Mouse (Mus musculus) neural tube, embryonic 14.5 days (tissue): ENCODE data around the gene Pzp. TPM values are rescaled to one million over a fixed set of nuclear protein-coding genes. Genes with fewer than 3 reads are reported as not detected.

ENCODE experiments used
- ATAC-seq: fragments of 200-750 bp; cut with Nextera tagmentation; 2 replicates; pipeline ENCODE4 v1.8.0; 2017; ENCODE audit warnings: low read depth, mild to moderate bottlenecking, moderate TSS enrichment, moderate library complexity
- H3K27ac ChIP-seq: fragments of 300-500 bp; sonication (generic); 2 replicates; pipeline ENCODE4 v1.5.1; 2014; ENCODE audit warnings: low read depth, mild to moderate bottlenecking, control low read depth, low read length, moderate library complexity, mixed read lengths
- H3K27me3 ChIP-seq: fragments of 300-500 bp; sonication (generic); 2 replicates; pipeline ENCODE4 v1.6.1; 2014; ENCODE audit warnings: low read length; ENCODE audit not compliant: control insufficient read depth, insufficient read depth
- H3K36me3 ChIP-seq: fragments of 300-500 bp; sonication (generic); 2 replicates; pipeline ENCODE4 v1.6.1; 2014; ENCODE audit warnings: low read length, mixed read lengths; ENCODE audit not compliant: control insufficient read depth, insufficient read depth
- H3K4me1 ChIP-seq: fragments of 300-500 bp; sonication (generic); 2 replicates; pipeline ENCODE4 v1.6.1; 2014; ENCODE audit warnings: low read length; ENCODE audit not compliant: control insufficient read depth, insufficient read depth
- H3K4me2 ChIP-seq: fragments of 300-500 bp; sonication (generic); 2 replicates; pipeline ENCODE4 v1.6.1; 2014; ENCODE audit warnings: mild to moderate bottlenecking, low read depth, low read length, control low read depth
- H3K4me3 ChIP-seq: fragments of 300-500 bp; sonication (generic); 2 replicates; pipeline ENCODE4 v1.5.1; 2014; ENCODE audit warnings: low read depth, low read length, control low read depth, mixed read lengths
- H3K9ac ChIP-seq: fragments of 300-500 bp; sonication (generic); replicated peaks from 2 replicates; pipeline ENCODE4 v1.6.1; 2014; ENCODE audit warnings: low read depth, mild to moderate bottlenecking, control low read depth, low read length, mixed read lengths
- H3K9me3 ChIP-seq: fragments of 300-500 bp; sonication (generic); 2 replicates; pipeline ENCODE4 v1.6.1; 2016; ENCODE audit warnings: low read length; ENCODE audit not compliant: control insufficient read depth
- WGBS: fragments of 180-500 bp; shearing (Covaris S2); extraction: QIAGEN DNeasy Blood & Tissue Kit; methylation state at CpG from one replicate; pipeline ENCODE4 v1.1.7; 2014; 5-methylcytosine and 5-hydroxymethylcytosine counted together
- polyA plus RNA-seq: library from polyadenylated mRNA; unstranded; fragments of >200 nt; fragmentation: Nextera tagmentation; extraction: Ambion mirVana; gene quantifications from 2 replicates; pipeline ENCODE4 v1.2.1, GENCODE M21; 2014

The Pzp gene
- polyA plus RNA-seq, 1 experiment from 2014 or later: 0.43 TPM

DNA sequence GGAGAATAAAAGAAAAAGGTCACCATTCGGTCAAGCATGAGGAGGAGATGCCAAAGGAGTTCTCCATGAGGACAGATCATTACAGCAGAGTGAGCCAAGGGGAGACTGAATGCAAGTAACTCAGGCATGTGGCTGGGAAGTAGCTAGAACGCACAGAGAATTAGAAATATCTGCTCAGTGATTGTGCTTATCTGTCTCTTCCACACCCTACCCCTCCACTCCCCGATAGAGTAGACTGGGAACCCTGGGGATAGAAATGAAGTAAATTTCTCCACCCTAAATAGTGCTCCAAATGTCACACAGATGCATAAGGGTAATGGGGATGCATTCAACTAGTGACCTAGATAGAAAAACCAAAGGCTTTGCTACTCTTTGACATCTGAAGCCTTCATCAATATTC lies 60.0 kb downstream of the Pzp start:
- Histone ChIP-seq H3K9ac (no peak overlapping the region), H3K4me1 (no peaks in the 10 kb centered on the region), H3K27ac (no peak overlapping the region), H3K4me2 (no peak overlapping the region), H3K4me3 (no peak overlapping the region), H3K9me3 (no peaks in the 10 kb centered on the region), H3K27me3 (no peaks in the 10 kb centered on the region), H3K36me3 (no peaks in the 10 kb centered on the region)
- 77% methylated on average over 3 of the region's 3 CpGs for WGBS
- ATAC-seq: no peak

DNA sequence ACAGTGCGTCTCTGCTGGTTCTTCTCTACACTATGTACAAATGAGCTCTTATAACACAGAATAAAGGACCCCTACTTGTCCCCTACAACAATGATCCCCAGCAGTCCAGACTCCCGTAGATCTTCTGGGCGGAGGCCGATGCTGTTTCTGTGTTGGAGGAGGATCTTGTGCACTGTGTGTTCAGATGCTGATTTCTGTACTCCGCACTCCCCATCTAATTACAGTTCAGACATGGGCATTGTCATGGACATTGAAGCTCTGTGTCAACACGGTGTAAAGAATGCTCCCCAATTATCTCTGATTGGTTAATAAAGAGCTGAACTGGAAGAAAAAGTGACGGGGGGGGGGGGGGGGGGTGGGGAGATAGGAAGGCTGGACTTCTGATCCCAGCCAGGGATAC lies 60.5 kb downstream of the Pzp start:
- Histone ChIP-seq H3K4me3 (no peak overlapping the region), H3K4me2 (no peak overlapping the region), H3K27me3 (no peaks in the 10 kb centered on the region), H3K9ac (no peak overlapping the region), H3K4me1 (no peaks in the 10 kb centered on the region), H3K27ac (no peak overlapping the region), H3K36me3 (no peaks in the 10 kb centered on the region), H3K9me3 (no peaks in the 10 kb centered on the region)
- ATAC-seq: no peak
- 46% methylated on average over 6 of the region's 7 CpGs for WGBS

DNA sequence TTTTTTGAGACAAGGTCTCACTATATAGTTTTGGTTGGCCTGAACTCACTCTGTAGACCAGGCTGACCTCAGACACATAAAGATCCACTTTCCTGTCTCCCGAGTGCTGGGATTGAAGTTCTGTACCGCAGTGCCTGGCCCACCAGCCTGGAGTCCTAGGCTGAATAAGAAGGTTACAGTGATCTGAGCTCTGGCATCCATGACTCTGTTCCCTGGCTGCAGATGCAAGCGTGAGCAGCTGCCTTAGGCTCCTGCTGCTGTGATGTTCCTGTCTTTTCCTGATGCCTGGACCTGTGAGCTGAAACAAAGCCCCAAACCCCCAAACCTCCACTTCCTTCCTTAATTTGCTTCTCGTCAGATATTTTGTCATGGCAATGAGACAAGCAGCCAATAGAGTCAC lies 61.5 kb downstream of the Pzp start:
- Histone ChIP-seq H3K4me1 (no peaks in the 10 kb centered on the region), H3K27me3 (no peaks in the 10 kb centered on the region), H3K36me3 (no peaks in the 10 kb centered on the region), H3K4me2 (no peak overlapping the region), H3K4me3 (no peak overlapping the region), H3K27ac (no peak overlapping the region), H3K9ac (no peak overlapping the region), H3K9me3 (no peaks in the 10 kb centered on the region)
- 89% methylated on average over 4 of the region's 4 CpGs for WGBS
- no peak for ATAC-seq

DNA sequence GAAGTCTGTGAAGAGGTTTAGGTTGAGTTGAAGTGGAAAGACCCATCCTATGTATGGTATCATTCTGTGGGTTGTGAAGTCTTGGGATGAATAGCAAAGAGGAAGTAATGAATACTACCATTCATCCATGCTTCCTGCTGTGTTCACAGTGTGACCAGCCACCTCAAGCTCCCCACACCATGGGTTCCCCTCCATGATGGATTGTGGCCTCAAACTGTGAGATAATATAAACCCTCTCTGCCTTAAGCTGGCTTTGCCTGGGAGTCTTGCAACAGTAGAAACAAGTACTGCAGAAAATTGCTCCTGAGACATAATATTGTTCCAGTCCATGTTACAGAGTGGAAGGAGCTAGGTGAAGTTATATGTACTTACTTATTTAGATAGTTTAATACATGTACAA lies 64.9 kb downstream of the Pzp start:
- H3K4me1 ChIP-seq: no peaks in the 10 kb centered on the region
- no peaks in the 10 kb centered on the region for H3K36me3 ChIP-seq
- H3K9ac ChIP-seq: no peak overlapping the region
- ATAC-seq: no peak
- no peak overlapping the region for H3K4me2 ChIP-seq
- no peak overlapping the region for H3K4me3 ChIP-seq
- no peaks in the 10 kb centered on the region for H3K9me3 ChIP-seq
- H3K27ac ChIP-seq: no peak overlapping the region
- no peaks in the 10 kb centered on the region for H3K27me3 ChIP-seq

DNA sequence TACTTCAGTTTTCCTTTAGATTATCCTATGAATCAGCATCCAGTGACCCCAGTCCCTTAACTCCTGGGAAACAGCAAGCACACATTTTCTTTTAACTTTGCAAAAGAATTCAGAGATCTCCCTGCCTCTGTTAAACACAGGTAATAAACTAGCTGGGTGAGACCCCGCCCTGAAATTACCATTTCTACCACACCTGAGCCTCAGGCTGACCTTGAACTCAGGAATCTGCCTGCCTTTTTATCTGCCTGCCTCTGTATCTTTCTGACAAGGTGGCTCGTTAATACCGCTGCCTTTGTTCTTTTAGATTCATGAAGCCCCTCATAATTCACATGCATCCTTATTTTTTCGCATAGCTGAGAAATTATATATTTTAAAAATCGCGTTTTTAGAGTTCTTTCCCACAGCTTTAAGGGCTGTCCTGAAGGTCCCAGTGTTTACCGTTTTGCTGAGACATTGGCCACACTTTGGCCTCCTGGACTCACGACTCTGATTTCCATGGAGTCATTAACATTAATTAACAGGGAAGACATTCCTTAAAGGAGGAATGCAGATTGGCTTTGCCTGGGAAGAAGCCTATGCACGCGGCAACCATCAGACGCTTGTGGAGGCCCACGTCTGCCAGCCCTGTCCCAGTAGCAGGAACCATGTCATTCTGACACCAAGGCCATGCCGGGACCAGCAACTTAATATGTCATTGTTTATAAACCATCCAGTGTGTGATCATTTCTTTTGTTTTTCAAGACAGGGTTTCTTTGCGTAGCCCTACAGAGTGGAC lies 65.6 kb downstream of the Pzp start:
- H3K4me1 ChIP-seq: no peaks in the 10 kb centered on the region
- no peak overlapping the region for H3K4me3 ChIP-seq
- H3K9ac ChIP-seq: no peak overlapping the region
- no peaks in the 10 kb centered on the region for H3K36me3 ChIP-seq
- H3K9me3 ChIP-seq: no peaks in the 10 kb centered on the region
- H3K27me3 ChIP-seq: no peaks in the 10 kb centered on the region
- ATAC-seq: no peak
- 83% methylated on average over 14 of the region's 14 CpGs for WGBS
- no peak overlapping the region for H3K27ac ChIP-seq
- H3K4me2 ChIP-seq: no peak overlapping the region

DNA sequence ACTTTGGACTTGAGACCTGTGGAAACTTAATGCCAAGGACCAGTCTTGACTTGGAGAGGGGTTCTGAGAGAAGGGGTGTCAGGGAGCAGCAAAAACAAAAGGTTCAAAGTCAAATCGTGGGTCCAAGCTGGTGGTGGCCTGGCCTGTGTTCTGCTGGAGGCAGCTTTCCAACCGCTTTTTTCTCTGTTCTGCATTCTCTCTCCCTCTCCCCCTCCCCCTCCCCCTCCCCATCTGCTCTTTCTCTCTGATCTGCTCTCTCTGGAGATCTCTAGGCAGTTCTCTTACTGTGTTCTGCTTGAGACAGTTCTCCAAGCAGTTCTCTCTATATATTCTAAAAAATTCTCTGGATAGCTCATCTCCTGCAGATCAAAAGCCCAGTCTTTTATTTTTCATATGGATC lies 66.2 kb downstream of the Pzp start:
- no peaks in the 10 kb centered on the region for H3K4me1 ChIP-seq
- no peaks in the 10 kb centered on the region for H3K9me3 ChIP-seq
- no peaks in the 10 kb centered on the region for H3K27me3 ChIP-seq
- H3K4me3 ChIP-seq: no peak overlapping the region
- no peaks in the 10 kb centered on the region for H3K36me3 ChIP-seq
- no peak overlapping the region for H3K4me2 ChIP-seq
- H3K27ac ChIP-seq: no peak overlapping the region
- no peak overlapping the region for H3K9ac ChIP-seq
- ATAC-seq: no peak
- 24% methylated on average over 2 of the region's 2 CpGs for WGBS

DNA sequence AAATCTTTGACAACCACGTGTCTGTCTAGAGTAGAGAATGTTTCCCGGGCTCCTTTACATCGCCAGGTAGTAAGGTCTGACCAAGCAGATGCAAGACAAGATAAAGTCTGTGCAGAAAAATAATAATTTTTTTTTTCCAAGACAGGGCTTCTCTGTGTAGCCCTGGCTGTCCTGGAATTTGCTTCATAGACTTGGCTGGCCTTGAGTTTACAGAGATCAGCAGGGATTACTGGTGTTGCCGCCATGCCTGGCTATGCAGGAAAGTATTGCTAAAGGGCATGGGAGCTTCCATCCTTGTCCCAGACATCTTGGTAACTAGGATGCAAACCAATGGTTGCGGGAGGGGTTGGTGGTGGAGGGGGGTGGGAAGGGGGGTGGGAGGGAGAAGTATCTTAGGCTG lies 69.3 kb downstream of the Pzp start:
- no peaks in the 10 kb centered on the region for H3K9me3 ChIP-seq
- no peaks in the 10 kb centered on the region for H3K36me3 ChIP-seq
- no peaks in the 10 kb centered on the region for H3K4me1 ChIP-seq
- no peak overlapping the region for H3K4me2 ChIP-seq
- ATAC-seq: no peak
- no peak overlapping the region for H3K27ac ChIP-seq
- H3K27me3 ChIP-seq: no peaks in the 10 kb centered on the region
- no peak overlapping the region for H3K4me3 ChIP-seq
- 86% methylated on average over 5 of the region's 5 CpGs for WGBS
- no peak overlapping the region for H3K9ac ChIP-seq

DNA sequence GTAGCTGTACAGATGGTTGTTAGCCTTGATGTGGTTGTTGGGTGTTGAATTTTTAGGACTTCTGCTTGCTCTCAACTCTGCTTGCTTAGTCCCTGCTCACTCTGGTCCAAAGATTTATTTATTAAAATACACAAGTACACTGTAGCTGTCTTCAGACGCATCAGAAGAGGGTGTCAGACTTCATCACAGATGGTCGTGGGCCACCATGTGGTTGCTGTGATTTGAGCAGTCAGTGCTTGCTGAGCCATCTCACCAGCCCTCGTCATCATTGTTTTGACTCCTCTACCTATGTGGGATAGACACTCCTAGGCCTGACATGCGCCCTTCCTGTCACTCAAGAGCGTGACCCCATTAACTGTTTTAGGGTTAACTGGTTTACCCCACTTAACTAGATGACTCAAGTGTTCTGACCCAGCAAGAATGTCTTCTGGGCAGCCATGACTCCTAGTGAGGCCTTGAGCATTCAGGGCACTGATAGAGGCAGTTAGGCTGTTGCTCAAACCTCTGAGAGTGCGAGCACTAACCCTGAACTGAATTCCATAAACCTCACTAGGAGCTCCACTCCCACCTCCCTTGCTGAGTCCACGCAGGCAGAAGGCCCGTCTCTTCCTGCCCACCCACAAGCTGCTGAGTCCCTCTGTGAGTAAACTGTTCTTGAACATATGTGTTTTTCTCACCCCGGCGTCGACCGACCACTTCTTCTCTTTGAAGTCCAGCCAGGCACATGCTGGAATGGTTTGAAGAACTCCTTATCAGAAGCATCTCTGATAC lies 70.5 kb downstream of the Pzp start:
- H3K27ac ChIP-seq: no peak overlapping the region
- no peak overlapping the region for H3K4me3 ChIP-seq
- H3K9ac ChIP-seq: no peak overlapping the region
- H3K4me1 ChIP-seq: no peaks in the 10 kb centered on the region
- no peaks in the 10 kb centered on the region for H3K9me3 ChIP-seq
- H3K4me2 ChIP-seq: no peak overlapping the region
- no peaks in the 10 kb centered on the region for H3K36me3 ChIP-seq
- 87% methylated on average over 12 of the region's 12 CpGs for WGBS
- no peaks in the 10 kb centered on the region for H3K27me3 ChIP-seq
- no peak for ATAC-seq

DNA sequence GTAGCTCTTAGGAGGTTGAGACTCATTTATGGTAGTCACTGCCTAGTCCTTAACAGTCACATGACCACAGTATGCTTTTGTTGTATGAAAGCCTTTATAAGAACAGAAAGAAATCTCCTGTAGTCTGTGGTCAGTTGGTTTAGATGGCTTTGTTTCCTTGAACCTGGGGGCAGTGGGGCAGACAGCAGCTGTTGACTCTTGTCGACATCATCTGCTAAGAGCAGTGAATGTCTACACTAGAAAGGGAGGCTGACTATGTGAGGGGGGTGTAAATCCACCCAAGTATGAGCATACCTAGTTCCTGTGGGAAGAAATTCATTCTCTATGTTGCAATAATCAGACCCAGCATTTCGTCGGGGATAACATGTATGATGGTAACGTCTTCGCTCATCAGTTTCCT lies 79.5 kb downstream of the Pzp start:
- Histone ChIP-seq H3K27ac (no peak overlapping the region), H3K4me3 (no peak overlapping the region), H3K4me2 (no peak overlapping the region), H3K4me1 (no peaks in the 10 kb centered on the region), H3K9me3 (no peaks in the 10 kb centered on the region), H3K9ac (no peak overlapping the region), H3K36me3 (no peaks in the 10 kb centered on the region), H3K27me3 (no peaks in the 10 kb centered on the region)
- no peak for ATAC-seq
- 95% methylated on average over 5 of the region's 5 CpGs for WGBS
